Mouse (Mus musculus) CD4-positive, CD25-positive, alpha-beta regulatory T cell, adult 2 months (primary cell): Measurements from ENCODE around the gene Cd160.
A peak's percentile ranks its signal among the peaks of the same experiment; 100 is the strongest.

Experiments used
- DNase-seq: peaks from one replicate; pipeline ENCODE4 v3.0.0-alpha.2; 2012; ENCODE audit warnings: low read depth, low spot score

Cd160 gene

GRCm38 (mm10) chr3:96828984-96829383, at the start of gene Cd160, which contains the start of gene Pdzk1:
TSS of gene Cd160 (minus strand) at chr3:96829351.
TSS of gene Pdzk1 (plus strand) at chr3:96829284.
- DNase-seq: no peak

DNA sequence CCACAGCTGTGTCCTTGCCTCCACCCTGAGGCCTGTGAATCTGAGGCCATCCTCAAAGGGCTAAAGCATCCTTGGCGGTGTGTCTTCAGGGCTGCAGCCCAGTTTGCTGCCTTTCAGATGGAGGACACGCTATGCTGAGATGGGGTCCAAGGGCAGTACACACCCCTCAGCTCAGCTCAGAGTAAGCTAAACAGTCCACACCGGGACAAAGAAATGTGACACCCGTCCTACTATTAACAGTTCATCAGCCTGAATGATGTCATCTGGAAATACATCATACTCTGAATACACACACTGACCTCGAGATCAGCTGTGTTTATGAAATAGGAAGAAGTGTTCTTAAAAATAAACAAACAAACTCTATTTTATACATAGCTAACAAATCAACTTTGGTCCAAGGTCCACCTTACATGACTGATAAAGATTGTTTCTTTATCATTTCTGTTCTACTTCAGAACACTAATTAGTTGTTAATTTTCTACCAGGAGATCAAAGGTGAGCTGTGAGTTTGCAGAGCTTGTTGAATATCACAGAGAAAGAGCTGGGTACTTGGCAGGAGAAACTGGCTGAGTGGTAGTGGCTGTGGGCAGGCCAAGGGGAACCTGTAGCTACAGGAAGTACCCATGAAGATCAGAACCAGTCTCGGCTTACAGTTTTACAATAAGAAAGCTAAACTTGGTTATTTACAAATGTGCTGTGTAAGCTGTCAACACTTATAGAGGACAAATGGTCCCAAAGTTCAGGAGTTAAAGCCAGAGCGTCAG, 45.8 kb upstream of the Cd160 start:
- DNase-seq: no peak

DNA sequence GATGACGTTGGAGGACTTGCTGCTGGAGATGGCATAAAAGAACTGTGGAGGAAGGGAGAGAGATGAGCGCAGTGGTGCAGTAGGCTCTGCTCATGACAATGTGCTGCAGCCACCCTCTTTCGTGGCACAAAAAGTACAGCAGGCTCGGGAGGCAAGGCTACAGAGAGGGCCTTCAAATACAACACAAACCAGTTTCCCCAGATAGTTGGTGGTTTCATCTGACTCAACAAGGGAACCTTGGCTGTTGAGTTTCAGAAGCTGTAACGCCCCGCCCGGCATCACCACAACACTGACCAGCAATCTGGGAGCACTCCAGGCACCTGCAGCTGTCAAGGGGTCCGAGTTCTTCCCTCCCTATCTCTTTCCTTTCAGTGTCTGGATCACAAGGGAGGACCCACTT, 43.4 kb upstream of the Cd160 start:
- DNase-seq: no peak

DNA sequence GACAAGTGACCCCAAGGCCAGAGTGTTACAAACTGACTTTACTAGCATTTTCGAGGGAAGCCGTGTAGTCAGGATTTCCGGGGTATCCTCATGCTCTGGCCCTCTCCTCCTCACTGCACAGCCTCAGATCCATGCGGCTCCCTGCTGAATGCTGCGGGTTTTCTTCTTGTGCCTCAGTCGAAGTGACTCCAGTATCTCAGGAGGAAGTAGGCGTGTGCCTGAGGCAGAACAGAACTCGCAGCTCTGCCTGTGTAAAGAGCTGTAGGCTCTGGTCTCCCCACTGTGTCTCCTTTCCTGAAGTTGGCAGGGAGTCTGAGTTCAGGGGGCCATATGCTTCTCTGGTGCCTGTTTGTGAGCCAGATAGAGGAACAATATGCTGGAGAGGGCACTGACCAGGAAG, 41.9 kb upstream of the Cd160 start:
- no peak for DNase-seq

GRCm38 (mm10) chr3:96870270-96870669, 41.1 kb upstream of the Cd160 start:
- DNase-seq: no peak

- DNase-seq: no peak
Observed at GRCm38 (mm10) chr3:96869091-96869490, 39.9 kb upstream of the Cd160 start.

DNA sequence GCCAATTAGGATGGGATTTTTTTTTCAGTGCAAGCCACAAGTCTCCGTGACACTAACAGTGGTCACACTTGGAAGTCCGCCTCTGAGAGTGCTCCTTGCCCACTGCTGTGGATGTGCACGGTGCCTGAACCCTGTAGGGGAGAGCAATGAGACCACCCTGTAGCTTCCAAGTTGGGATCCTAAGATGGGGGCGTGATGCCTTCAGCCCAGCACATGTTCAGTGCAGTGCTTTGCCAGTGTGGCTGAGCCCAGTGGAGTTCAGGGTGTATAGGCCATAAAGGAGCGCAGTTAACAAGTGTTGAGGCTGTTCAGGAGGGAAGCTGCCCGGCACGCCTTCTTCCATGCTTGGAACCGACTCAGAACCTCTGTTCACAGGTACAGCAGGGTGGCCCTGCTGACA, 39.4 kb upstream of the Cd160 start:
- no peak for DNase-seq

- DNase-seq: no peak
Observed at GRCm38 (mm10) chr3:96867863-96868262, 38.7 kb upstream of the Cd160 start.

DNA sequence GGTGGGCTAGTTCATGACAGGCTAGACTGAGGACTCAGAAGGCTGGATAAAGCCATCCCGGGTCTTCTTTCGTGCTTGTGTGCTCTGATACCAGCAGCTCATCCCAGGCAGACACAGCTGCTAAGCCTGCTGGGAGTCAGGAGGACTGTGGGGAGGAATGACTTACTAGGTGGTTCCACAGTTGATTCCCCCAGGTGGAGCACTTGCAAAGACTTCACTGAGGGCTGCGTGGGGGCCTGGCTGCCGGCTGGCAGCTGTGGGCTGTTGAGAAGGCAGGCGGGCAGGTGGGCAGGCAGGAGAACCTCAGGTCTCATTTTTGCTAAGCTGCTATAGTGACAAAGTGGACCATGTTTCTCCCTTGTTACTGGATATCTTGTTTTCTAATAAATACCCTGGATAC, 31.3 kb upstream of the Cd160 start:
- no peak for DNase-seq

DNA sequence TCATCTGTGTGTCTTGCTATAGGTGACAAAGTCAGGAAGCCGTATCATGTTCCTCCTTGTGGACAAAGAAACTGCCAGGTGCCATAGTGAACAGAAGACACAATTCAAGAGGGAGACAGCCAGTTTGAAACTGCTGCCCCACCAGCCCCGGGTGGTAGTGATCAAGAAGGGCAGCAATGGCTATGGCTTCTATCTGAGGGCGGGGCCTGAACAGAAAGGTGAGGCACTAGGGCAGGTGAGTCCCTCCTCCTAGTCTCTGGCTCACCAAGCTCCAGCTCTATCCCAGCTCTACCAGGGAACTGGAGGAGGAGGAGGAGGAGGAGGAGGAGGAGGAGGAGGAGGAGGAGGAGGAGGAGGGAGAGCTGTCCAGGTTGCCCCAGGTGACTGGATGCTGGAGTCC, 26.7 kb upstream of the Cd160 start:
- no peak for DNase-seq

DNA sequence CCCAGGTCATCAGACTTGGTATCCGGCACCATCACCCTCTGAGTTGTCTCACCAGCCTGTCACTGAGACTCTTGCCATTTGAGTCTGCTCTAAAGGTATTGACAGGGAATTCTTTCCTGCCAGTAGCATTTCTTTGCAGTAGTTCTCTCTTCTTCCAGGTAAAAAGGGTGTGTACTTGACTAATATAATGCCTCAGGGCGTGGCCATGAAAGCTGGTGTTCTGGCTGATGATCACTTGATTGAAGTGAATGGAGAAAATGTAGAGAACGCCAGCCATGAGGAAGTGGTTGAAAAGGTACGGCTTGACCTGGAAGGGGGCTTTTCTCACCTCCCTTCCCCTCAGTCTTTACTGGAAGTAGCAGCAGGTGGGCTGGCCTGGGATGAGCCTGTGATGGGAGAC, 25.2 kb upstream of the Cd160 start:
- DNase-seq: no peak

DNA sequence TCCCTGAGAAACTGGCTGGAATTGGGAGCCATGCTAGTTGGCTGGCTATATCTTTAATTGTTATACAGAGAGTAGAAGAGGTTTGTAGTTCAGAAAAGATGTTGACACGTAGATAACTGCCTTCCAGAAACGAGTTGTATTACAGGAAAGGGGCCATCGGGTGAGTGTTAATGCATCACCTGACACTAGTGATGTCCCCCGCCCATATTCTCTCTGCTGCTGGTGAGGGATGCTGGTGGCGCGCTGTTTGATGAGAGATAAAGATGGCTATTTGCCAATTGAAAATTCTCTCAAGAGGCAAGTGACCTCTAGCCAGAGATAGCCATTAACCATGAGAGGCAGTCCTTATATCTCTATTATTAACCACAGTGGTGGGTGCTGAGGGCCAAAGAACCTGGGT, 23.4 kb upstream of the Cd160 start:
- no peak for DNase-seq

- no peak for DNase-seq
Observed at GRCm38 (mm10) chr3:96849168-96849727, 20.1 kb upstream of the Cd160 start.

- peak; percentile 31 for DNase-seq
Observed at GRCm38 (mm10) chr3:96848470-96848869, 19.3 kb upstream of the Cd160 start.

- DNase-seq: peak; percentile 46
Observed at GRCm38 (mm10) chr3:96847661-96848060, 18.5 kb upstream of the Cd160 start.

DNA sequence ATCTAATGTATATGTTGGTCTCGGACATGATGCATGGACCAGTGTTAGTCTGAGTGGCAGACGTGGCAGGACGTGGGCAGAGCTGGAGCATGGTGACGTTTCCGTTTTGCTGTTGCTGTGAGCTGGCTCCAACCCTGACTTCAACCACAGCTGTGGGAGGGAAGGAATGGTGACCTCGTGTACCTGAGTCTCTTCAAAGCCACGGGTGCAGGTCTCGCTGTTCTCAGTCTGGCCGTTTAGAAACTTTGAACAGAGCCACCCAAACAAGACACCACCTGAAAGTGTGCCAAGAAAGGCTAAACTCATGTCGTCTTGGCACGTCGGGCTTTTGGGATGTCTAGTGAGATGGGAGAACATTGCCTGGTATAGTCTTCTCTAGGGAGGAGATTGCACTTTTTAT, 17.8 kb upstream of the Cd160 start:
- peak; percentile 42 for DNase-seq

DNA sequence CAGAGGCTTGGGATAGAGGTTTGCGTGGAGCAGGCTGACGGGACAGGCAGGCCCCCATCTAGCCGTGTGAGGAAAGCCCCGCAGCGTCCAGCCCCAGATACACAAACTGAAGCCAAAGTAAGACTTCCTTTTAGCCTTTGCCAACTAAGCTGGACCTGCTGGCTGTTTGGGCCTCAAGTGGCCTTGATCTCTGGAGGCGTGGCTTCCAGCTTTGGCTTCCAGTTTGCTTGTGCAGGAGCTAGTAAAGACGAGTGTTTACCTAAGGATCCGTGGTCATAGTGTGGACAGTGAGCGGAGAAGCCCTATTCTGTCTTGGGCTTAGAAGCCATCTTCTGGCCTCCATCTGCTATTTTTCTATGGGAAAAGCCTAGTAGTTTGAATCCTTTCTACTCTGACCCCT, 16.7 kb upstream of the Cd160 start:
- no peak for DNase-seq

GRCm38 (mm10) chr3:96845191-96845590, 16.0 kb upstream of the Cd160 start:
- DNase-seq: no peak

GRCm38 (mm10) chr3:96838996-96839645, 10.0 kb upstream of the Cd160 start:
- no peak for DNase-seq

DNA sequence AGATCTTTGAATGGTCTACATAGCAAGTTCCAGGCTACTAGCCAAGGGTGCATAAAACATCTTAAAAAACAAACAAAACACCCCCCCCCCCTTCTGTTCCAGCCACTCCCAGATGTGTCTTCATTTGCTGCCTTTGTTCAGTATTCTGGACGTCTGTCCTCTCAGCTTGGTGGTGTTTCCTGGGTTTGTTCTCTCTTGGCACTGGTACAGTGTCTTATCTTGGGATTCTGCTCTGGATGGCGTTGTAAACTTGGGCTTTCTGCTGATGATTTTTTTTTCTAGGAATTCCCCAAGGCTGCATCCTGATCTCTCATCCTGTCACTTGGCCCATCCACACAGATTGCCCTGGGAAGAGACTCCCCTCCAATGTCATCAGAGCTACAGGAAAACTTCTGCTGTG, 7.3 kb upstream of the Cd160 start:
- no peak for DNase-seq

DNA sequence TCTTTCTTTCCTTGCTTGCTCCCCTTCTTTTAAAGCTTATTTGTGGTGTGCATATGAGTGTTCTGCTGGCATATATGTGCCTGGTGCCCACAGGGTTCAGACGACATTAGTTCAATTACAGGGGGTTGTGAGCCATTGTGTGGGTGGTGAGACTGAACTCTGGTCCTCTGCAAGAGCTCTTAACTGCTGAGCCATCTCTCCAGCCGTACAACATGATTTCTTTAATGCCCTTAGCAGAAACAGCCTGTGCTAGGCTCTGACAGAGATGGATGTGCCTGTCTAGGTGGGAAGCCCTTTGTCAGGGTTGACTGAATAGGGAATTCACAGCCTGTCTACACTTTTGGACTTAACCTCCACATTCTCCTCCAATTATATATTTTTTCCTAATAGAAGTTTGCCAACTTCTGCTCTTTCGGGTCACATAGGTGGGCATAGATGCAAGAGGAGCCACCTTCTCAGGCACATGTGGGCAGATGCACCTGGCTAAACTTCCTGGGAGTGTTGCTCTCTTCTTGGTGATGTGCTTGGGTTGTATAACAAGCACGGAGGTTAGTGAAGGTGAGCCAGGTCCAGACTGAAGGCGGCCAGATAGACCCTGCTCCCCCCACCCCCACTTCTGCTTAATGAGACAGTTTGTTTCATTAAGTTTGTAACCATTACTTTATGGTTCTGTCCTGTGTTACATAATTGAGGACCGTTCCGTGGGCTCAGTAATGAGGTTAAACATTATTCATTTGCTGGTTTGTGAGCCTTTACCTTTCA, 5.6 kb upstream of the Cd160 start:
- DNase-seq: no peak

DNA sequence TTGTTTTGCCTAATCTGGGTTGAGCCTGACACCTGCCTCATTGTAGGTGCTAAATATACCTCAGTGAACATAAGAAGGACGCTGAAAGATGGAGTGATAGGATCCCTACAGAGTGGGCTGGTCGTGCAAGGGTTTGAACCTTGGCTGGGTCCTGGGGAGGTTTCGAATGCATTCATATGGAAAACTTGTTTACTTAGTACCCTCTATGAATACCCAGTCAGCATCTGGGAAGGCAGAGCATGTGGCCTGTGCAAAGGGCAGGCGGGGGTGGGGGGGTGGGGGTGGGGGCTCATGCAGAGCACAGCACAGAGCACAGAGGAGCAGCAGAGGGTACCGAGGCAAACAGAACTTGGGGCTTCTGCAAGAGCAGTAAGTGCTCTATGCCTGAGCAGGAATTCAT, 3.8 kb upstream of the Cd160 start:
- DNase-seq: no peak
